Mouse (Mus musculus) midbrain, embryonic 12.5 days (tissue): ENCODE measurements around the gene Ccdc62. TPM values are rescaled to one million over a fixed set of nuclear protein-coding genes. Genes with fewer than 3 reads are reported as not detected.

ENCODE experiments used
- ATAC-seq: fragments of 200-750 bp; cut with Nextera tagmentation; 2 replicates; pipeline ENCODE4 v1.8.0; 2017; ENCODE audit warnings: low read depth, moderate TSS enrichment, moderate library complexity; ENCODE audit not compliant: low FRiP score
- H3K27ac ChIP-seq: fragments of 300-500 bp; sonication (generic); replicated peaks from 2 replicates; pipeline ENCODE4 v1.5.1; 2016; ENCODE audit warnings: mild to moderate bottlenecking
- H3K27me3 ChIP-seq: fragments of 300-500 bp; sonication (generic); 2 replicates; pipeline ENCODE4 v1.6.1; 2016; ENCODE audit warnings: mild to moderate bottlenecking
- H3K36me3 ChIP-seq: fragments of 300-500 bp; sonication (generic); 2 replicates; pipeline ENCODE4 v1.6.1; 2016
- H3K4me1 ChIP-seq: fragments of 300-500 bp; sonication (generic); 2 replicates; pipeline ENCODE4 v1.6.1; 2016
- H3K4me2 ChIP-seq: fragments of 300-500 bp; sonication (generic); replicated peaks from 2 replicates; pipeline ENCODE4 v1.6.1; 2016; ENCODE audit warnings: mild to moderate bottlenecking, moderate library complexity
- H3K4me3 ChIP-seq: fragments of 300-500 bp; sonication (generic); 2 replicates; pipeline ENCODE4 v1.5.1; 2016; ENCODE audit warnings: mild to moderate bottlenecking
- H3K9ac ChIP-seq: fragments of 300-500 bp; sonication (generic); replicated peaks from 2 replicates; pipeline ENCODE4 v1.6.1; 2016; ENCODE audit warnings: mild to moderate bottlenecking, moderate library complexity
- H3K9me3 ChIP-seq: fragments of 300-500 bp; sonication (generic); 2 replicates; pipeline ENCODE4 v1.6.1; 2016; ENCODE audit warnings: mild to moderate bottlenecking
- WGBS: fragments of 180-500 bp; shearing (Covaris S2); methylation state at CpG from one replicate; pipeline ENCODE4 v1.1.7; 2016; 5-methylcytosine and 5-hydroxymethylcytosine counted together
- polyA plus RNA-seq: library from polyadenylated mRNA; unstranded; fragments of >200 nt; fragmentation: Nextera tagmentation; extraction: Ambion mirVana; gene quantifications from 2 replicates; pipeline ENCODE4 v1.2.1, GENCODE M21; 2016

Gene Ccdc62
- 4.9 and 6.1 TPM in 2 replicates for polyA plus RNA-seq

- Histone ChIP-seq H3K4me3 (peak within 1 kb of the TSS; percentile 83), H3K4me1 (peaks cover 4% of the 10 kb centered on the region), H3K9me3 (no peaks in the 10 kb centered on the region), H3K36me3 (peaks cover 32% of the 10 kb centered on the region), H3K27ac (peak within 1 kb of the TSS; percentile 88), H3K4me2 (peak within 1 kb of the TSS; percentile 78), H3K27me3 (peaks cover 2% of the 10 kb centered on the region; the same call in 1 of the 2 replicates), H3K9ac (peak within 1 kb of the TSS; percentile 94)
- peak; percentile 95 for ATAC-seq
- under 1% methylated on average over 56 of the region's 56 CpGs for WGBS
Measured at GRCm38 (mm10) chr5:123930508-123930989, at the start of gene Ccdc62. Gene Ccdc62 (plus strand): TSS chr5:123930679.

DNA sequence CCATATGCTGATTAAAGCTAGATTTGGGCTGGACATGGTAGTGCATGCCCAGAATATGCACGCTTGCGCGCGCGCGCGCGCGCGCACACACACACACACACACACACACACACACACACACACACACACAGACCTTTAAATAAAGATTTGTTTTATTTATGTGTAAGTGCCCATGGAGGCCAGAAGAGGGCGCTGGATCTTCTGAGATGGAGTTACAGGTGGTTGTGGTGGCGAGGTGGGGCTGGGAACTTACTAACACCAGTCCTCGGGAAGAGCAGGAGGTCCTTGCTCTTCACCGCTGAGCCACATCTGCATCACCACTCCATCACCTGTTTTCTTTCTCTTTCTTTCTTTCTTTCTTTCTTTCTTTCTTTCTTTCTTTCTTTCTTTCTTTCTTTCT, 49.7 kb upstream of the Ccdc62 start:
- Histone ChIP-seq H3K4me1 (no peaks in the 10 kb centered on the region), H3K27me3 (no peaks in the 10 kb centered on the region), H3K4me3 (no peak overlapping the region), H3K4me2 (no peak overlapping the region), H3K9me3 (no peaks in the 10 kb centered on the region), H3K36me3 (no peaks in the 10 kb centered on the region), H3K9ac (no peak overlapping the region), H3K27ac (no peak overlapping the region)
- 83% methylated on average over 14 of the region's 14 CpGs for whole genome bisulfite sequencing
- ATAC-seq: no peak

DNA sequence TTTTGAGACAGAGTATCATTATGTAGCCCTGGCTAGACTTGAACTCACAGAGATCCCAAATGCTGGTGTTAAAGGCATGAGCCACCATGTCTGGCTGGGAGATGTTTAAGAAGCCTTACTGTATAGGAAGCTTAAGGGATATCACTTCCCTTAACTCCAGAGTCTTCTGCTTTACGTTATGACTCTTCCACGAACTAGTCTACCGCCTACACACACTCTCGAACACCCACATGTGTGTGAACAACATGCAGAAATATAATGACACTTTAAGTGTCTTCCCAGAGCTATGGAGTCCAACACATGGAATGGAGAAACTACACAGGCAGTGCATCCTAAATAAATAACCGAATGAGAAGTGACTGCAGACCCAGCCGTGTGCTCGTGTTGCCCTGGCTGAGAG, 46.6 kb upstream of the Ccdc62 start:
- Histone ChIP-seq H3K9me3 (no peaks in the 10 kb centered on the region), H3K9ac (no peak overlapping the region), H3K27me3 (no peaks in the 10 kb centered on the region), H3K4me1 (no peaks in the 10 kb centered on the region), H3K36me3 (no peaks in the 10 kb centered on the region), H3K4me3 (no peak overlapping the region), H3K4me2 (no peak overlapping the region), H3K27ac (no peak overlapping the region)
- WGBS: 85% methylated on average over 7 of the region's 7 CpGs
- ATAC-seq: no peak

GRCm38 (mm10) chr5:123884332-123884731, 46.1 kb upstream of the Ccdc62 start:
- no peak for ATAC-seq
- H3K9me3 ChIP-seq: no peaks in the 10 kb centered on the region
- no peak overlapping the region for H3K4me3 ChIP-seq
- H3K27ac ChIP-seq: no peak overlapping the region
- H3K4me2 ChIP-seq: no peak overlapping the region
- no peaks in the 10 kb centered on the region for H3K27me3 ChIP-seq
- no peak overlapping the region for H3K9ac ChIP-seq
- WGBS: 82% methylated on average over 10 of the region's 10 CpGs
- no peaks in the 10 kb centered on the region for H3K36me3 ChIP-seq
- H3K4me1 ChIP-seq: no peaks in the 10 kb centered on the region

DNA sequence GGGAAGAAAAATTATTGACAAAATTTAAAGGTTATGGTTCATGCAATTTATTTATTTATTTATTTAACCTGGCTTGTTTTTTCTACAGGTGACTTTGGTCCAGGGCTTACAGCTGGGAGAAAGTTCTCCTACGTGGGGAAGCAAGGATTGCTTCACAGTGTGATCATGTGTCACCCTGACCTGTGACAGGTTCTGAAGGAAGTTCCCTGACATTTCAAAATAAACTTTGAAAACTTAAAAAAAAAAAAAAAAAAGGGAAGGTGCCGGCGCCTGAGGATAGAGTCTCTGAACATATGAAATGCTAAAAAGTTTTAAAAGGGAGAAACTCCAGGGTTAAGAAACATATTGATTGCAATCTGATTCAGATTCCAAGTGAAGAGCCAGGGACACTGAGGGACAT, 44.1 kb upstream of the Ccdc62 start:
- Histone ChIP-seq H3K9me3 (no peaks in the 10 kb centered on the region), H3K27me3 (no peaks in the 10 kb centered on the region), H3K4me2 (no peak overlapping the region), H3K36me3 (no peaks in the 10 kb centered on the region), H3K4me3 (no peak overlapping the region), H3K27ac (no peak overlapping the region), H3K9ac (no peak overlapping the region), H3K4me1 (no peaks in the 10 kb centered on the region)
- WGBS: 81% methylated on average over 3 of the region's 3 CpGs
- ATAC-seq: no peak

DNA sequence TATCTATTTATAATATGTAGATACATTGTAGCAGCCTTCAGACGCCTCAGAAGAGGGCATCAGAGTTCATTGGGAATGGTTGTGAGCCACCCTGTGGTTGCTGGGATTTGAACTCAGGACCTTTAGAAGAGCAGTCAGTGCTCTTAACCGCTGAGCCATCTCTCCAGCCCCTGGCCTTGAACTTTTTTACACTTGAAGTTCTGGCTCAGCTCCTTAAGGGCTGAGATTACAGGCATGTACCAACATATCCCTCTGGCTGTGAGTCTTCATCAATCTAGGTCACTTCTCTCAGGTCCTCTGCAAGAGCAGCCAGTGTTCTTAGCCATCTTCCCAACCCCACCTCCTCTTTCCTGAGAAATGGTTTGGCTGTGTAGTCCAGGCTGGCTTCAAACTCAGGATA, 40.2 kb upstream of the Ccdc62 start:
- no peaks in the 10 kb centered on the region for H3K9me3 ChIP-seq
- H3K36me3 ChIP-seq: no peaks in the 10 kb centered on the region
- 71% methylated on average over 2 of the region's 2 CpGs for WGBS
- no peak overlapping the region for H3K9ac ChIP-seq
- no peaks in the 10 kb centered on the region for H3K27me3 ChIP-seq
- no peak overlapping the region for H3K4me3 ChIP-seq
- H3K4me2 ChIP-seq: no peak overlapping the region
- no peaks in the 10 kb centered on the region for H3K4me1 ChIP-seq
- no peak for ATAC-seq
- H3K27ac ChIP-seq: no peak overlapping the region

GRCm38 (mm10) chr5:123890987-123891386, 39.5 kb upstream of the Ccdc62 start:
- Histone ChIP-seq H3K9me3 (no peaks in the 10 kb centered on the region), H3K36me3 (no peaks in the 10 kb centered on the region), H3K4me2 (no peak overlapping the region), H3K4me1 (no peaks in the 10 kb centered on the region), H3K27ac (no peak overlapping the region), H3K9ac (no peak overlapping the region), H3K27me3 (no peaks in the 10 kb centered on the region), H3K4me3 (no peak overlapping the region)
- no peak for ATAC-seq
- WGBS: 78% methylated on average over 5 of the region's 5 CpGs

DNA sequence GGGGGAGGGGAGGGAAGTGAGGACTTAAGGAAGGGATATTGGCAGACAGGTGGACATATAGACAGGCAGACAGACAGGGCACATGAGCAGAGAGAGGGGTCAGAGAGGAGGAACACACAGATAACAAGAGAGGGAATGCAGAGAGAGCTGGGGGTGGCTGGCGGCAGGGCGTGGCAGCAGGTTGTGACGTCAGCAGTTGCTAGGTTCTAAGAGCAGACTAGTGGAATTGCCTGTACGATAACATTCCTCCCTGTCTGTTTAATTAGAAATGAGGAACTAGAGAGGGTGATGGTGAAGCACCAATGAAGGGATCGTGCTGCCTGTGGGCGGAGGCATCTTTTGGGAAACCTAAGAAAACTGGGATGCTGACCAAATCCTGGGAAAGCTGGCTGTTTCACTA, 38.8 kb upstream of the Ccdc62 start:
- Histone ChIP-seq H3K9me3 (no peaks in the 10 kb centered on the region), H3K4me1 (no peaks in the 10 kb centered on the region), H3K27ac (no peak overlapping the region), H3K4me2 (no peak overlapping the region), H3K36me3 (no peaks in the 10 kb centered on the region), H3K9ac (no peak overlapping the region), H3K4me3 (no peak overlapping the region), H3K27me3 (no peaks in the 10 kb centered on the region)
- 40% methylated on average over 6 of the region's 6 CpGs for WGBS
- ATAC-seq: no peak

GRCm38 (mm10) chr5:123893520-123893919, 37.0 kb upstream of the Ccdc62 start:
- Histone ChIP-seq H3K4me2 (no peak overlapping the region), H3K4me3 (no peak overlapping the region), H3K9ac (no peak overlapping the region), H3K27ac (no peak overlapping the region), H3K9me3 (no peaks in the 10 kb centered on the region), H3K36me3 (no peaks in the 10 kb centered on the region), H3K4me1 (no peaks in the 10 kb centered on the region), H3K27me3 (no peaks in the 10 kb centered on the region)
- WGBS: 89% methylated on average over 5 of the region's 5 CpGs
- no peak for ATAC-seq

GRCm38 (mm10) chr5:123896395-123896794, 34.1 kb upstream of the Ccdc62 start:
- Histone ChIP-seq H3K36me3 (no peaks in the 10 kb centered on the region), H3K9ac (no peak overlapping the region), H3K9me3 (no peaks in the 10 kb centered on the region), H3K4me2 (no peak overlapping the region), H3K4me3 (no peak overlapping the region), H3K4me1 (no peaks in the 10 kb centered on the region), H3K27ac (no peak overlapping the region), H3K27me3 (no peaks in the 10 kb centered on the region)
- 87% methylated on average over 11 of the region's 11 CpGs for WGBS
- no peak for ATAC-seq

DNA sequence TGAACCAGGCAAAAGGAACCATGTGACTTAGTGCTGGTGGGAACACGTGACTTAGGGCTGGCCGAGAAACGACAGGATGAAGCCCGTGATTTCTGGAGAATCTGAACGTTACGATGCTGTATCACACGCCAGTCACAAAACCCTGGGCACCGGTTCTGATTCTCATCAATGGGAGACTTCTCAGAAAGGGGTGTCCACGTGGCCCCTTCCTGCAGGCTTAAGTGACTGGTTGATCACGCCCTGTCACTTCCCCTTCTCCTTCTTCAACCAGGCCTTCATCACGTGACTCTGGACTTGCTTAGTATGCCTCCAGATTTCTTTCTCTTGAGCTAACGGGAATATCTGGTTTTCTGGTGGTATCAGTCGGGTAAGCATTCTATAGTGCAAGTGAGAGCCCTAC, 33.1 kb upstream of the Ccdc62 start:
- no peaks in the 10 kb centered on the region for H3K36me3 ChIP-seq
- H3K4me2 ChIP-seq: no peak overlapping the region
- no peak overlapping the region for H3K9ac ChIP-seq
- no peak overlapping the region for H3K4me3 ChIP-seq
- WGBS: 84% methylated on average over 13 of the region's 13 CpGs
- H3K27me3 ChIP-seq: no peaks in the 10 kb centered on the region
- no peak overlapping the region for H3K27ac ChIP-seq
- no peak for ATAC-seq
- H3K4me1 ChIP-seq: no peaks in the 10 kb centered on the region
- no peaks in the 10 kb centered on the region for H3K9me3 ChIP-seq

GRCm38 (mm10) chr5:123904059-123904672, 26.3 kb upstream of the Ccdc62 start:
- Histone ChIP-seq H3K27me3 (no peaks in the 10 kb centered on the region), H3K36me3 (peaks cover 9% of the 10 kb centered on the region), H3K9ac (no peak overlapping the region), H3K27ac (no peak overlapping the region), H3K4me1 (peaks cover 16% of the 10 kb centered on the region), H3K4me3 (no peak overlapping the region), H3K4me2 (no peak overlapping the region), H3K9me3 (no peaks in the 10 kb centered on the region)
- 75% methylated on average over 11 of the region's 11 CpGs for WGBS
- no peak for ATAC-seq
